Mouse (Mus musculus) liver, postnatal 0 days (tissue): ENCODE measurements at regions not wholly inside any gene's neighbourhood (a gene's known extent, or its start where the extent isn't known, plus 50 kb on each side); places are given as distances from the start of the nearest gene placed in this dataset.

Experiments
- ATAC-seq: fragments of 200-750 bp; cut with Nextera tagmentation; 2 replicates; pipeline ENCODE4 v1.8.0; 2017; ENCODE audit warnings: mild to moderate bottlenecking, moderate library complexity
- DNase-seq: peaks from one replicate; pipeline ENCODE4 v3.0.0-alpha.2; 2016
- H3K27ac ChIP-seq: fragments of 300-500 bp; sonication (generic); 2 replicates; pipeline ENCODE4 v1.5.1; 2014; ENCODE audit warnings: antibody characterized with exemption, moderate library complexity, mild to moderate bottlenecking, low read depth
- H3K27me3 ChIP-seq: fragments of 300-500 bp; sonication (generic); 2 replicates; pipeline ENCODE4 v1.6.1; 2014; ENCODE audit warnings: low read length, control low read depth, mixed read lengths; ENCODE audit not compliant: insufficient read depth
- H3K36me3 ChIP-seq: fragments of 300-500 bp; sonication (generic); replicated peaks from 2 replicates; pipeline ENCODE4 v1.6.1; 2014; ENCODE audit warnings: mild to moderate bottlenecking, control low read depth, low read length, moderate library complexity, mixed read lengths; ENCODE audit not compliant: insufficient read depth
- H3K4me1 ChIP-seq: fragments of 300-500 bp; sonication (generic); 2 replicates; pipeline ENCODE4 v1.6.1; 2014; ENCODE audit warnings: antibody characterized with exemption, mild to moderate bottlenecking, control low read depth; ENCODE audit not compliant: insufficient read depth
- H3K4me2 ChIP-seq: fragments of 300-500 bp; sonication (generic); 2 replicates; pipeline ENCODE4 v1.6.1; 2014; ENCODE audit warnings: low read depth, mild to moderate bottlenecking, low read length, moderate library complexity, mixed read lengths
- H3K4me3 ChIP-seq: fragments of 300-500 bp; sonication (generic); 2 replicates; pipeline ENCODE4 v1.5.1; 2014; ENCODE audit warnings: low read depth, low read length
- H3K9ac ChIP-seq: fragments of 300-500 bp; sonication (generic); replicated peaks from 2 replicates; pipeline ENCODE4 v1.6.1; 2014; ENCODE audit warnings: mild to moderate bottlenecking, moderate library complexity
- H3K9me3 ChIP-seq: fragments of 300-500 bp; sonication (generic); 2 replicates; pipeline ENCODE4 v1.6.1; 2016; ENCODE audit warnings: mild to moderate bottlenecking, control low read depth, low read length, mixed read lengths
- CTCF ChIP-seq: sonication (generic); IDR thresholded peaks from 2 replicates; pipeline ENCODE4 v1.5.1; 2016; ENCODE audit warnings: antibody characterized with exemption, low read depth
- EP300 ChIP-seq: IDR thresholded peaks from 2 replicates; pipeline ENCODE4 v1.6.1; 2016; ENCODE audit warnings: antibody characterized with exemption, low read depth, mild to moderate bottlenecking
- WGBS: fragments of 180-500 bp; shearing (Covaris S2); extraction: QIAGEN DNeasy Blood & Tissue Kit; methylation state at CpG from one replicate; pipeline ENCODE4 v1.1.7; 2014; ENCODE audit not compliant: insufficient replicate concordance; 5-methylcytosine and 5-hydroxymethylcytosine counted together

DNA sequence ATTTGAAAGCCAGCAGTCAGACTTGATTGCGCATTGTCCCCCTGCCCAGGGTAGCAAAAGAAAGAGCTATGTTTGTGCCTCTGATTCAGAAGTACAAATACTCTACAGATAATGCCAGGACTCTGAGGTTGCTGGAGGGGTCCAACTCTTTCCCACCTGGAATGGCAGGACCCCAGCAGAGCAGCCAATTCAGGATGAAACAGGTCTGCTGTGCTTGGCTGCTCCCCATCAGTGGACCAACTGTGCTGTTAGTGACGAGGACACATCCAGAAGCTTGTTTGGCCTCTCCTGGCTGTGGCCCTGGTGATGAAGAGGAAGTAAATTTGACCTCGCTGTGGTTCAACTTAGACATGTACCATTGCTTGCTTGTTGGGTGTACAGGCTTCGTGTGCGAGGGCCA is 437.8 kb downstream of the Prdm2 start:
- TF ChIP-seq EP300 = no peak
- TF ChIP-seq CTCF = no peak
- Histone ChIP-seq H3K4me2 (no peak overlapping the region), H3K4me1 (no peaks in the 10 kb centered on the region), H3K4me3 (no peak overlapping the region), H3K36me3 (no peaks in the 10 kb centered on the region), H3K9me3 (no peaks in the 10 kb centered on the region), H3K9ac (no peak overlapping the region), H3K27me3 (no peaks in the 10 kb centered on the region), H3K27ac (no peak overlapping the region)
- DNase-seq = no peak
- WGBS = 68% methylated on average over 5 of the region's 5 CpGs
- ATAC-seq = no peak

DNA sequence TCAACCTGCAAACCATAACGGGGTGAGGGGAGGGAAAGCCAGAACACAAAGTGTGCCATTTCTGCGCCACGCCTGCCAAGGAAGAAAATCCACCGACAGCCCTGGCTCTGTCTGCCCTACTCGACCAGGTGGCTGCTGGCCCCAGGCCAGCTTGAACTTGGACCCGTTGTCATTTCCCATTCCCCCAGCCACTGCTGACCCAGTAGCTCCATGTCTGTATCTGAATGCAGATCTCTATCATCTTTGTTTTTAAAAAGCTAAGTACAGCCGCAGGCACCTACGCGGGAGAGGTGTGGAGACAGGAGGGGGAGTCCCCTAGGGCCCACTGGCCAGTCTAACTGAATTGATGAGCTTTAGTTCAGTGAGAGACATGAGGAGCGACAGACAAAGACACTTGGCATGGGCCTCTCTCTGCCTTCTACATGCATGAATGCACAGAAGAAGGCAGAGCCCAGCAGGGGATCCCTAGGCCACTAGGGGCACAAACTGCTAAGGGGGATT is 439.1 kb downstream of the Prdm2 start:
- Histone ChIP-seq H3K4me2 (no peak overlapping the region), H3K4me1 (no peaks in the 10 kb centered on the region), H3K36me3 (no peaks in the 10 kb centered on the region), H3K4me3 (no peak overlapping the region), H3K9me3 (no peaks in the 10 kb centered on the region), H3K27me3 (no peaks in the 10 kb centered on the region), H3K9ac (no peak overlapping the region), H3K27ac (no peak overlapping the region)
- WGBS = 68% methylated on average over 10 of the region's 10 CpGs
- DNase-seq (no peak), ATAC-seq (no peak)
- TF ChIP-seq EP300 (no peak), CTCF (no peak)

DNA sequence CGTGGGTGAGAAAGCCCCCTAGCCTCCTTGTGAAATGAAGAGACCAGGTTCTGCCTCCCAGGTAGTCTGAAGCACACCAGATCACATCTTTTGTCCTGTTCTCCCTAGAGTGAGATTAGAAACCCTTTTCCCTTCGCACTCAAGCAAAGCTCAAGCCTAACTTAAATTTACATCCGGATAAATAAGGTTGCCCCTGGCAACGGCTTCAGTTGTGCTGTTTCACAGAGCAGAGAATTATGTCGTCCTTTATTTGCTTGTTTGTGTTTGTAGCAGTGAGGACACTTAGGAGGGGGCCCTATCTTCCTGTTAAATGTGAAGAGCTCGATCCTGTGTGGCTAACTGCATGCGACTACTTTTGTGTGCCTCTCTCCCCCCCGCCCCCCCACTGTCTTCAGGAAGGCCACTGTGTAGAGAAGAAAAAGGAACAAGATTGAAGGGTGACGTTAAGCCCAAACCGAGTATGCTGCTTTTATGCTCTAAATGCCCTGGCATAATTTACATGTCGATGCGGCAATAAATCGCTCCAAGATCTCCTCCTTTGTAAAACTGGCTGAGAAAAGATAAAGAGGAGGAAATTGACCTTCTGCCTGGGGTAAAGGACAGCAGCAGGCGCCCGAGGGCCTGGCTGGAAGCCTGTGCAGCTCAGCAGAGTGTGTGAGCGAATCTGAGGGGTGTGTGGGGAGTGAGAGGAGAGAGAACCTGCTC is 439.9 kb downstream of the Prdm2 start:
- ATAC-seq (no peak), DNase-seq (no peak)
- Histone ChIP-seq H3K27ac (no peak overlapping the region), H3K36me3 (no peaks in the 10 kb centered on the region), H3K4me2 (no peak overlapping the region), H3K9ac (no peak overlapping the region), H3K4me3 (no peak overlapping the region), H3K4me1 (no peaks in the 10 kb centered on the region), H3K9me3 (no peaks in the 10 kb centered on the region), H3K27me3 (no peaks in the 10 kb centered on the region)
- TF ChIP-seq CTCF = no peak
- TF ChIP-seq EP300 = no peak
- 15% methylated on average over 16 of the region's 16 CpGs for WGBS

GRCm38 (mm10) chr4:142771520-142772150 is 441.2 kb downstream of the Prdm2 start:
- Histone ChIP-seq H3K4me2 (no peak overlapping the region), H3K27ac (no peak overlapping the region), H3K27me3 (no peaks in the 10 kb centered on the region), H3K36me3 (no peaks in the 10 kb centered on the region), H3K4me3 (no peak overlapping the region), H3K9me3 (no peaks in the 10 kb centered on the region), H3K9ac (no peak overlapping the region), H3K4me1 (no peaks in the 10 kb centered on the region)
- no peak for DNase-seq
- ATAC-seq = no peak
- 42% methylated on average over 6 of the region's 6 CpGs for WGBS
- TF ChIP-seq CTCF = no peak
- no peak for TF ChIP-seq EP300

DNA sequence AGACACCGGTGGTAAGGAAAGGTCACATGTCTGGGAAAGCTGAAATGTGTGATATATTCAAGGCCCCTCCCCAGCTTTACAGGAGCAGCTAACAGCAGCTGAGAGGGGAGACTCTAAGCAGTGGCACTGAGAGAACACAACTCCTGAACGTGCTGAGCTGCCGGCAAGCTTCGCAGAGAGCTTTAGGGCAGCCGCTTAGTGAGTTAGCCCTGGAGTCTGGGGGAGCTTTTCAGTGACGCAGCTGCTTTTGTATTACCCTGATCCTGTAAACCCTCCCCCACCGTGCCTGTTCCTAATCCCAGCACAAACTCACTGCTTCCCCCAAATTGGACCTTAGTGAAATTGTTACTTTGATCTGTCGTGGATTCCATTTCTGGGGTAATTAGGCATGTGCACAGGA is 442.6 kb downstream of the Prdm2 start:
- H3K4me2 ChIP-seq = no peak overlapping the region
- H3K9me3 ChIP-seq = no peaks in the 10 kb centered on the region
- DNase-seq = no peak
- 32% methylated on average over 8 of the region's 8 CpGs for WGBS
- no peak overlapping the region for H3K9ac ChIP-seq
- no peak for ATAC-seq
- no peaks in the 10 kb centered on the region for H3K36me3 ChIP-seq
- no peak overlapping the region for H3K4me3 ChIP-seq
- TF ChIP-seq CTCF (no peak), EP300 (no peak)
- H3K4me1 ChIP-seq = no peaks in the 10 kb centered on the region
- no peak overlapping the region for H3K27ac ChIP-seq
- no peaks in the 10 kb centered on the region for H3K27me3 ChIP-seq

GRCm38 (mm10) chr4:142767665-142768064 is 445.1 kb downstream of the Prdm2 start:
- H3K27me3 ChIP-seq = no peaks in the 10 kb centered on the region
- no peak for DNase-seq
- no peak for TF ChIP-seq CTCF
- TF ChIP-seq EP300 = no peak

More at GRCm38 (mm10) chr4:142767665-142768064, 445.1 kb downstream of the Prdm2 start:
- Histone ChIP-seq H3K9ac (no peak overlapping the region), H3K4me2 (no peak overlapping the region), H3K9me3 (no peaks in the 10 kb centered on the region), H3K4me1 (no peaks in the 10 kb centered on the region), H3K27ac (no peak overlapping the region), H3K4me3 (no peak overlapping the region), H3K36me3 (no peaks in the 10 kb centered on the region)
- 51% methylated on average over 4 of the region's 4 CpGs for WGBS
- ATAC-seq = no peak
